Mouse (Mus musculus): ENCODE results near the gene Kbtbd4.

DNA sequence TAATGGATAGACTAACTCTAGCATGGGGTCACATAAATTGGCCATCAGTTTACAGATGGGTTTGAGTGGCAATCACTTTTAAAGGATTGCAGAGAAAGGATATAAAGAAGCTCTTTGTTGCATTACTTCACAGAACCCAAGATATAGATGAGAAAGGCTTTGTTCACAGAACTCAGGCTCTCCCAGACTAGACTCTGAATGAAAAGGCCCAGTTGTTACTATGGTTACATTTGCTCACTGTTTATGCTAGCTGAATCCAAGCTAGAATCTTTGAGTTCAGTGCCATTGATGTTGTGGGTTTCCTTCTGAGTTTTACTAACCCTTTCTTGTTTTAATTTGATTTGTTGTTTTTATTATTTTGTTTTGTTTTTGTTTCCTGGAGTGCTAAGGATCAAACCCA is 40.4 kb upstream of the Kbtbd4 start:
- no peak for TF ChIP-seq CTCF (IDR thresholded peaks at IDR 0.05; ENCODE audit: low read depth)
- TF ChIP-seq EP300 (IDR thresholded peaks at IDR 0.05; ENCODE audit: low read depth): no peak
